Mouse (Mus musculus) neural tube, embryonic 12.5 days (tissue): ENCODE measurements at regions not wholly inside any gene's neighbourhood (a gene's known extent, or its start where the extent isn't known, plus 50 kb on each side); places are given as distances from the start of the nearest gene placed in this dataset.

ENCODE experiments used
- ATAC-seq: fragments of 200-750 bp; cut with Nextera tagmentation; 2 replicates; pipeline ENCODE4 v1.8.0; 2017; ENCODE audit warnings: low read depth, mild to moderate bottlenecking, moderate TSS enrichment, moderate library complexity; ENCODE audit not compliant: low FRiP score
- H3K27ac ChIP-seq: fragments of 300-500 bp; sonication (generic); 2 replicates; pipeline ENCODE4 v1.5.1; 2016
- H3K27me3 ChIP-seq: fragments of 300-500 bp; sonication (generic); replicated peaks from 2 replicates; pipeline ENCODE4 v1.6.1; 2016; ENCODE audit warnings: mild to moderate bottlenecking
- H3K36me3 ChIP-seq: fragments of 300-500 bp; sonication (generic); 2 replicates; pipeline ENCODE4 v1.6.1; 2016; ENCODE audit warnings: mild to moderate bottlenecking
- H3K4me1 ChIP-seq: fragments of 300-500 bp; sonication (generic); 2 replicates; pipeline ENCODE4 v1.6.1; 2016
- H3K4me2 ChIP-seq: fragments of 300-500 bp; sonication (generic); replicated peaks from 2 replicates; pipeline ENCODE4 v1.6.1; 2016; ENCODE audit warnings: mild to moderate bottlenecking
- H3K4me3 ChIP-seq: fragments of 300-500 bp; sonication (generic); 2 replicates; pipeline ENCODE4 v1.5.1; 2016
- H3K9ac ChIP-seq: fragments of 300-500 bp; sonication (generic); 2 replicates; pipeline ENCODE4 v1.6.1; 2016; ENCODE audit warnings: mild to moderate bottlenecking
- H3K9me3 ChIP-seq: fragments of 300-500 bp; sonication (generic); 2 replicates; pipeline ENCODE4 v1.6.1; 2016; ENCODE audit warnings: mild to moderate bottlenecking
- WGBS: fragments of 180-500 bp; shearing (Covaris S2); methylation state at CpG from one replicate; pipeline ENCODE4 v1.1.7; 2016; 5-methylcytosine and 5-hydroxymethylcytosine counted together

- Histone ChIP-seq H3K4me2 (no peak overlapping the region), H3K4me1 (no peaks in the 10 kb centered on the region), H3K9ac (no peak overlapping the region), H3K9me3 (no peaks in the 10 kb centered on the region), H3K27me3 (no peaks in the 10 kb centered on the region), H3K27ac (no peak overlapping the region), H3K36me3 (no peaks in the 10 kb centered on the region), H3K4me3 (no peak overlapping the region)
- ATAC-seq = no peak
Observed at GRCm38 (mm10) chr9:23591906-23592305, 369.0 kb downstream of the Bmper start.

DNA sequence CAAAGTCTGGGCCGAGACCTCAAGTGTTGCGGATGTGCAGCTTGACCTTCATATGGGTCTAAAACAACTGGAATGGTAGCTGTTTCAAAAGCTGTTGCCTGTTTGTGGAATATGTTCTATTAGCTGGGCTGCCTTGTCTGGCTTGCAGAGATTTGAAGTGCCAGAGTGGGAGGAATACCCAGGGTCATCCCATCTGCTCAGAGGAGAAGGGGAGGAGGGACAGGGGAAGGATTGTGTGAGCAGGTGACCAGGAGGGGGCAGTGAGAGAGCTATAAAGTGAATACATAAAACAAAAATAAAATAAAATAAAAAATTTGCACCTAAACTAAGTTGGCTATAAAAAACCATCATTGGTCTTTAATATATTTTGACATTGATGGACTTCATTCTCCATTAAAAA, 377.7 kb downstream of the Bmper start:
- Histone ChIP-seq H3K4me1 (no peaks in the 10 kb centered on the region), H3K9me3 (no peaks in the 10 kb centered on the region), H3K27ac (no peak overlapping the region), H3K27me3 (no peaks in the 10 kb centered on the region), H3K9ac (no peak overlapping the region), H3K36me3 (no peaks in the 10 kb centered on the region), H3K4me2 (no peak overlapping the region), H3K4me3 (no peak overlapping the region)
- 95% methylated on average over 2 of the region's 2 CpGs for WGBS
- no peak for ATAC-seq
